Mouse (Mus musculus): ENCODE data around the gene Acads.

Acads gene

GRCm38 (mm10) chr5:115070457-115070856 is 48.7 kb downstream of the Acads start:
- no peak for DNase-seq

DNA sequence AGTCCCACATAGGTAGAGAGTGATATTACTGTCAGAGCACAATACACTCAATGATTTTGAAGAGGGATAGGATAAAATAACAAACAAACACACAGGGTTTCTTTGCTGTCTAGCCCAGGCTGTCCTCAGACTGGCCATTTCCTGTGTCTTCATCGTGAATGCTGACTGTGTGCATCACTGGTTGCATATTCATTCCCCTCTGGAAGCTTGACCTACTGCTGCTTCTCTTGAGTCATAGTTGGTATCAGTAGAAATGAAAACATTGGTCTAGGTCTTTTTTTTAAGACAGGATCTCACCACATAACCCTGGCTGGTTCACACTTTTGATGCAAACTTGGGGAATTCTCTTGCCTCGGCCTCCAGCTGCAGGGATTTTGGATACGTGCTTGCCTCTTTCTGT is 49.5 kb downstream of the Acads start:
- no peak for DNase-seq

- no peak for DNase-seq
Measured at GRCm38 (mm10) chr5:115068671-115069421, 50.3 kb downstream of the Acads start.

DNA sequence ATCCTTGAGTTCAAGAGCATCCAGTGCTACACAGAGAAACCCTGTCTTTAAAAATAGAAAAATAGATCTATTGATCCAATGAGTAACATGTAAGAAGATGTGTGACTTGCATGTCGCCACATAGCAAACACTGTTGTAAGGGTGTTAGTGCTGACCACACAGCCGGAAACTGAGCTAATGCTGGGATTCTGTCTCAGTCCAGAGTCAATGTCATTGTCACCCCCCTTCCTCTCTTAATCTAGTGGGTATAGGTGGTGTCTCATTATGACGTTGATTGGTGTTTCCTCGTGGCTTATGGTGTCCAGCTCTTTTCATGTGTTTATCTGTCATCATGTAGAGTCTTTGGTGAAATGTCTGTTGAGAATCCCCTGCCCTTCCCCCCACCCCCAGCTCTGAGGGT is 52.9 kb downstream of the Acads start:
- no peak for DNase-seq

GRCm38 (mm10) chr5:115063391-115063790 is 55.8 kb downstream of the Acads start:
- no peak for DNase-seq

DNA sequence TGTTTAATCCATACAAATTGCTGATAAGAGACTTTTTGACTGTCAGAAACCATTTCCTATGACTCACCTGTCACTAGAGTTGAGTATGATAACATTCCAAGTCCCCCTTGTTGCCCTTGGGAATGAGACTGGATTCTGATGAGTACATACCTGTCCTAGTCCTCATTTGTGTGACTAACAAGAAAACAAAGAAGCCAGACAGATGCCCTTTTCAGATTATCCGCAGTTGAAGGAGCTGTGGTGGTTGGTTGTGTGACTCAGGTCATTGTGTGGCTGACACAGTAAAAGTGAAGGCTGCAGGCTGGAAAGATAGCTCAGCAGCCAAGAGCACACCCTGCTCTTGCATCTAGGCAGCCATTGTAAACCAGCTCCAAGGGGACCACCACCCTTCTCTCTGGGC is 56.6 kb downstream of the Acads start:
- no peak for DNase-seq

- no peak for DNase-seq
Measured at GRCm38 (mm10) chr5:115060977-115061376, 58.2 kb downstream of the Acads start.

All from B cell, adult 2 months (primary cell).